ENCODE assay signal across 1 mouse cellular context in genomic region chr7:30306083-30306779, GRCm38 (mm10).
TF ChIP-seq lines count a peak whose summit lies in the region.

No protein-coding gene starts in this region.

TF ChIP-seq in CH12.LX, 34 proteins besides CTCF, POLR2A, EP300 and RAD21 (continued from another document):
- TF ChIP-seq SMC3 (IDR thresholded peaks at IDR 0.05; ENCODE audit: low read depth, low read length): peak; percentile 56
TF ChIP-seq in CH12.LX: peak in this region for 2.
